Mouse (Mus musculus) large intestine, adult 2 months (tissue): ENCODE measurements around the gene Gm21987. TPM values are rescaled to one million over a fixed set of nuclear protein-coding genes. Genes with fewer than 3 reads are reported as not detected.

ENCODE experiments used
- polyA plus RNA-seq: library from polyadenylated mRNA; depleted of rRNA; stranded (reverse); fragments of >200 nt; gene quantifications from 2 replicates; pipeline ENCODE4 v1.2.3, GENCODE M21; 2012; rRNA removed

Gene Gm21987
- polyA plus RNA-seq, 1 experiment = not detected

Other genes starting within 250 kb of the Gm21987 start
- gene Nr1i2, start 52.2 kb upstream of the Gm21987 start, polyA plus RNA-seq = 44.9 and 61.9 TPM in 2 replicates
- 0.04 and 0.12 TPM in 2 replicates for gene Maats1, start 4.9 kb upstream of the Gm21987 start, polyA plus RNA-seq
- gene Cox17, start within 50 bp of the Gm21987 start, polyA plus RNA-seq = 73.5 and 90.3 TPM in 2 replicates
- gene Popdc2, start 15.2 kb downstream of the Gm21987 start, polyA plus RNA-seq = 16.9 and 18.7 TPM in 2 replicates
- 2.1 and 2.2 TPM in 2 replicates for gene Pla1a, start 86.1 kb downstream of the Gm21987 start, polyA plus RNA-seq
- 16.8 and 16.9 TPM in 2 replicates for gene Adprh, start 105.7 kb downstream of the Gm21987 start, polyA plus RNA-seq
- gene Cd80, start 108.5 kb downstream of the Gm21987 start, polyA plus RNA-seq = 0.46 and 0.59 TPM in 2 replicates
- 9.9 and 13.4 TPM in 2 replicates for gene Timmdc1, start 175.6 kb downstream of the Gm21987 start, polyA plus RNA-seq
- gene Poglut1, start 203.2 kb downstream of the Gm21987 start, polyA plus RNA-seq = 10.3 and 12.6 TPM in 2 replicates
- gene Tmem39a, start 211.7 kb downstream of the Gm21987 start, polyA plus RNA-seq = 63.7 and 65.3 TPM in 2 replicates